Mouse (Mus musculus): ENCODE measurements around the gene Hdlbp. TPM values are rescaled to one million over a fixed set of nuclear protein-coding genes. Genes with fewer than 3 reads are reported as not detected.

Gene Hdlbp
- polyA plus RNA-seq, 1 experiment from 2014 or later, result 139 TPM

DNA sequence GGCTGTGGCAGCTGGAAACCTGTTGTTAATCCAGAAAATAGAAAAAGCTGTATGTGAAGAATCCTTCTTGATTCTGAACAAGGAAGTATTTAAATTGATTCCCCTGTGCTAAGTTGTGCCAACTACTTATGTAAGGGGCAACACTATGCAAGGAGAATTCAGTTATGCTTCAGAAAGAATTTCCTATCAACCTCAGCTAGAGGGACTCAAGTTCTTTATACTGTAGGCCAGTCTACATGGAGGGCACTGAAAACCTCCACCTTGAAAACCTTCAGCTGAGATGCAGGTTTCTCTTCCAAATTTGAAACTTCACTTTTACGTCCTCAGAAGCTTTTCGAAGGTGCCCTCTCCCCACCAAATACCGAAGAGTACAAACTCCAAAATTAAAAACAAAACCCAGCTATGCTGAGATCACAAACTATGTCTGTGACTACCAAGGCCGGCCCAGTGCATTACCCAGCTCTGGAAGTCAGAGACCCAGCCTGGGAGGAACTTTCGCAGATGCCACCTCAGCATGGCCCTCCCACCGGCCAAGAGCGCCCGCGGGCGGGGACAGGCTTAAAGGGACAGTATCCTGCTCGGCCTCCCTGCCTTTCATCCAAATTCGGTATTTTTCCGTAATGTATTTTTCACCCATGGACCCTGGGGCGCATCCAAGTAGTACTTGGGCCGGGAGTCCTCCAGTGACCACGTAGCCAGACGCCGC is 34.1 kb downstream of the Hdlbp start:
- Histone ChIP-seq H3K9me3 (no peaks in the 10 kb centered on the region), H3K4me1 (peaks cover 19% of the 10 kb centered on the region), H3K9ac (peak overlapping the region; percentile 85), H3K4me2 (replicated peaks) (peak overlapping the region; percentile 56), H3K36me3 (peaks cover 18% of the 10 kb centered on the region), H3K4me3 (peak overlapping the region; percentile 91), H3K27me3 (no peaks in the 10 kb centered on the region), H3K27ac (peak overlapping the region; percentile 87)
- peak; percentile 68; the same call in 1 of the 2 replicates for ATAC-seq (ENCODE audit: insufficient number of reproducible peaks, insufficient read depth, low FRiP score, low TSS enrichment)
- WGBS, result 5% methylated on average over 18 of the region's 18 CpGs

DNA sequence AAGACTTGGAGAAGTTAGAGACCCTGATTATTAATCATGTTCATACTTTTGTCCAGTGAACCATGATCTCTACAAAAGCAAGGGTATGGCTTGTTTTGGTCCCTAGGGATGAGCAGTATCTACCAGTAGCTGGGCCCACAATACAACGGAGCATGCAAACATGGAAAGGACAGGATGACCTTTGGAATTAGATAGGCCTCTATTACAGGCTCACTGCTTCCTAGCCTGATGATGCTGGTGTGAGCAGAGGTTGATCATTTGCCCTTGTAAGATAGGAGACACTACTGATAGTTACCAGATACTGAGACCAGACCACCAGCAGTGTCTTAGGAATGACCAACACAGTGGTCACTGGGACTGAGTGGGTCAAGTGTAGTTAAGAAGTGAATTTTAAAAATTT is 39.3 kb downstream of the Hdlbp start:
- no peaks in the 10 kb centered on the region for H3K9me3 ChIP-seq
- no peaks in the 10 kb centered on the region for H3K27me3 ChIP-seq
- H3K4me2 ChIP-seq (replicated peaks), result no peak overlapping the region
- ATAC-seq (ENCODE audit: insufficient number of reproducible peaks, insufficient read depth, low FRiP score, low TSS enrichment), result no peak
- H3K27ac ChIP-seq, result no peak overlapping the region
- no peak overlapping the region for H3K9ac ChIP-seq
- 87% methylated on average over 1 of the region's 1 CpGs for WGBS
- H3K4me3 ChIP-seq, result no peak overlapping the region
- H3K36me3 ChIP-seq, result peaks cover 56% of the 10 kb centered on the region
- peaks cover 13% of the 10 kb centered on the region for H3K4me1 ChIP-seq

DNA sequence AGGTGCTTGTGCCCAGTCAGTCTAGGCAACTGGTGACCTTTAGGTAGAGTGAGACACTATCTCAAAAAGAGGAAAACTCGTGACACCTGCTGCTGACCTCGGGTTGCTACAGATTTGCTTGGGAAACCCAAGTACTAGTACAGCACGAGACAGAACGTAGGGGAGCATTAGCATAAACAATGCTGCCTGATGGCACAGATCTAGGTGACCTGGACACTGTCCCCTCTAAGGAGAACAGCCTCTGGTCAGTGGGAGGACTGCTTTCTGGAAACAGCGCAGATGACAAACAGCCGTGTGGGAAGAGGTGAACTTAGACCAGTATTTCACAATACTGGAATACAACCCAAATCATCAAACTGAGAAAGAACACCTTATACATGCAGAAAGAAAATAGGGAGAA is 46.5 kb downstream of the Hdlbp start:
- Histone ChIP-seq H3K27ac (no peak overlapping the region), H3K36me3 (peaks cover 70% of the 10 kb centered on the region)
- 89% methylated on average over 6 of the region's 6 CpGs for WGBS

DNA sequence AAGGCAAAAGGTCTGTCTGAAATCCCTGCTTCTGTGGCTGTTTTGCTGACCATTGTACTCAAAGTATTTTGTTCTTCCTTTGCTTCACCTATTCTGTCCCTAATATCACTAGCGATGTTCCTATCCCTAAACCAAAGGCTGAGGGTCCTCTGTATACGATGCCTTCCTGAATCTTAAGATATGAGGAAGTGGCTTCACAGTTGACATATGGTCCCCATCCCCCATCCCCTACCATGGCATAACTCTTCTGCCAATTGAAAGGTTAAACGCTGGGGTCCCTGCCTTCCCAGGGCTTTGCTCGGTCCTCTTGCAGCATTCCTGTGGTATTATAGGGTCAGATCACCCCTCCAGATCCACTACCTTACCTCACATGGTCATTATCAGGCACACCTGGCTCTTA is 75.2 kb downstream of the Hdlbp start:
- H3K4me3 ChIP-seq, result no peak overlapping the region
- no peak overlapping the region for H3K4me2 ChIP-seq (replicated peaks)
- H3K9ac ChIP-seq, result no peak overlapping the region
- no peak overlapping the region for H3K27ac ChIP-seq
- WGBS, result 82% methylated on average over 4 of the region's 4 CpGs
- ATAC-seq (ENCODE audit: insufficient number of reproducible peaks, insufficient read depth, low FRiP score, low TSS enrichment), result no peak
- peaks cover 5% of the 10 kb centered on the region; the same call in 1 of the 2 replicates for H3K27me3 ChIP-seq
- no peaks in the 10 kb centered on the region for H3K4me1 ChIP-seq
- no peaks in the 10 kb centered on the region for H3K9me3 ChIP-seq
- H3K36me3 ChIP-seq, result peaks cover 26% of the 10 kb centered on the region

More for the DNA sequence above, 46.5 kb downstream of the Hdlbp start:
- ATAC-seq (ENCODE audit: insufficient number of reproducible peaks, insufficient read depth, low FRiP score, low TSS enrichment), result no peak
- H3K27me3 ChIP-seq, result no peaks in the 10 kb centered on the region
- no peak overlapping the region for H3K4me3 ChIP-seq
- H3K9me3 ChIP-seq, result no peaks in the 10 kb centered on the region
- no peak overlapping the region for H3K9ac ChIP-seq
- H3K4me1 ChIP-seq, result no peaks in the 10 kb centered on the region
- H3K4me2 ChIP-seq (replicated peaks), result no peak overlapping the region

DNA sequence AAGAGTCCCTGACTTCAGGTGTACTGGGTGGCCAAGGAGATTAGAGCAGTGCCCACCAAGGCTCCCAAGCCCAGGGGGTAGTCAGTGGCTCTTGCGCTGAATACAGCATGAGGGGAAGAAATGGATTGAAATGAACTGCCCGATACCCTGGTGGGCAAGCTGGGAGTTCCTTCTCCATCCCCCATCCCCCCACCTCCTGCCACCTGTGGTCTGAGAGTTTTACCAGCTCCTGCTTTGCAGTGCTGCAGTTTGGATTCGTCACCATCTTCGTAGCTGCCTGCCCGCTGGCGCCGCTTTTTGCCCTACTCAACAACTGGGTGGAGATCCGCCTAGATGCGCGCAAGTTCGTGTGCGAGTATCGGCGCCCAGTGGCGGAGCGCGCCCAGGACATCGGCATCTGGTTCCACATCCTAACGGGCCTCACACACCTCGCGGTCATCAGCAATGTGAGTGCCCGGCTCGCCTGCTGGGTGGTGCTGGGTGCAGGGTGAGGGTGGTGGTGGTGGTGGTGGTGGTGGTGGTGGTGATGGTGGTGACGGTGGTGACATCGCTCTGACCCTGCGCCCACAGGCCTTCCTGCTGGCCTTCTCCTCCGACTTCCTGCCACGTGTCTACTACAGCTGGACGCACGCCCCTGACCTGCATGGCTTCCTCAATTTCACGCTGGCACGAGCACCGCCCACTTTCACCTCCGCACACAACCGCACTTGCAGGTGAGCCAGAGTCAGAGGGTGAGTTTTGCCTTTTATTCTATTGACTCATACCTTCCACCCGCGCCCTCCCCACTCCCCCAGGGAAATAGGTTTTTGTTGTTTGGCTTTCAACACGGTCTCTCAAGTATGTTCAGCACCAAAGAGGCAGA is 77.2 kb downstream of the Hdlbp start:
- peaks cover 6% of the 10 kb centered on the region; the same call in 1 of the 2 replicates for H3K36me3 ChIP-seq
- ATAC-seq (ENCODE audit: insufficient number of reproducible peaks, insufficient read depth, low FRiP score, low TSS enrichment), result no peak
- peak overlapping the region; percentile 54 for H3K4me2 ChIP-seq (replicated peaks)
- H3K4me3 ChIP-seq, result peak overlapping the region; percentile 26
- H3K27me3 ChIP-seq, result peaks cover 5% of the 10 kb centered on the region; the same call in 1 of the 2 replicates
- H3K9me3 ChIP-seq, result no peaks in the 10 kb centered on the region
- no peaks in the 10 kb centered on the region for H3K4me1 ChIP-seq
- 19% methylated on average over 38 of the region's 38 CpGs for WGBS
- H3K27ac ChIP-seq, result no peak overlapping the region
- peak overlapping the region; percentile 31; the same call in 1 of the 2 replicates for H3K9ac ChIP-seq

DNA sequence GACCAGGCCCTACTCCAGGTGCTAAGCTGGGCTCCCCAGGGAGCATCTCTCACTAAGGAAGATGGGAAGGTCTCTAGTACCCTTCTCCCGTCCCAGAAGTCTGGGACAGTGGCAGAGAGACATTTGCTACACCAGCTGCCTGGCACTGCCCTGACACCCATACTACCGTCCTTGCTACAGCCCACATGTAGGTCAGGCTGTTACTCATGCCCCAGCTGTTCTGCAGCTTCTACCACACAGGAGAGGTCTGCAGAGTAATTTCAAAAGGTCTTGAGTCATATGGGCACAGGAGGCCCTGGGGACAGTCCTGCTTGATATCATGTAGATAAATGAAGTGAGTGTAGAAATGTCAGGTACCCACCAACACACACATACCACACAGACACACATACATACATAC is 89.7 kb downstream of the Hdlbp start:
- H3K27me3 ChIP-seq, result no peaks in the 10 kb centered on the region
- H3K4me2 ChIP-seq (replicated peaks), result no peak overlapping the region
- no peak for ATAC-seq (ENCODE audit: insufficient number of reproducible peaks, insufficient read depth, low FRiP score, low TSS enrichment)
- no peak overlapping the region for H3K4me3 ChIP-seq
- no peaks in the 10 kb centered on the region for H3K36me3 ChIP-seq
- no peak overlapping the region for H3K9ac ChIP-seq
- no peaks in the 10 kb centered on the region for H3K4me1 ChIP-seq
- H3K9me3 ChIP-seq, result no peaks in the 10 kb centered on the region
- no peak overlapping the region for H3K27ac ChIP-seq
- 56% methylated on average over 2 of the region's 2 CpGs for WGBS

DNA sequence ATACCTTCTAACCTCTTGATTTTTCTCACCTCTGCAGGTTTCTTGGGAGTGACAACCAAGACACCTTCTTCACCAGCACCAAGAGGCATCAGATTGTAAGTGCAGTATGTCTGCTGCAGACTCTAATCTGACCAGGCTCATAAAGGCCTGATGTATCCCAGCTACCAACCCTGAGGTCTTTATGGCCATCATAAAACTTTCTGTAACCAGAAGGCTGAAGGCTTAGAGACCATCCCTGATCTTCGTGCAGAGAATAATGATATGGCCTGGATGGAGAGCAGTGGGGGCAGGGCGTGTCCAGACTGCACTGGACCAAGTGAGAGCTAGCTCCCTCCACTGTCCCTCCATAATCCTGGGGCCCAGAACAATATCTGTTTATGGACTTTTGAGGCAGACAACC is 91.4 kb downstream of the Hdlbp start:
- Histone ChIP-seq H3K9ac (no peak overlapping the region), H3K4me3 (no peak overlapping the region), H3K9me3 (no peaks in the 10 kb centered on the region), H3K36me3 (no peaks in the 10 kb centered on the region), H3K4me1 (no peaks in the 10 kb centered on the region), H3K4me2 (replicated peaks) (no peak overlapping the region), H3K27me3 (no peaks in the 10 kb centered on the region), H3K27ac (no peak overlapping the region)
- 77% methylated on average over 2 of the region's 2 CpGs for WGBS
- no peak for ATAC-seq (ENCODE audit: insufficient number of reproducible peaks, insufficient read depth, low FRiP score, low TSS enrichment)

DNA sequence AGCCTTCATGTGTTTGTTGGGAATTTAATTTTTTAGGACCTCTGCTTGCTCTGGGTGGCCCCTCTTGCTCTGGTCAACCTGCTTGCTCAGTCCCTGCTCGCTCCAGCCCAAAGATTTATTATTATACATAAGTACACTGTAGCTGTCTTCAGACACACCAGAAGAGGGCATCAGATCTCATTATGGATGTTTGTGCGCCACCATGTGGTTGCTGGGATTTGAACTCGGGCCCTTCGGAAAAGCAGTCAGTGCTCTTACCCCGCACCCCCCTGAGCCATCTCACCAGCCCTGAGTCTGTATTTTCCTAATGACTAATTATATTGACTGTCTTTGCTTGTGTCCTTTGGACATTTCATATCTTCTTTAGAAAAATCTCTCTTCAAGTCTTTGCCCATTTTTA is 99.5 kb downstream of the Hdlbp start:
- no peak overlapping the region for H3K27ac ChIP-seq
- H3K9ac ChIP-seq, result no peak overlapping the region
- no peaks in the 10 kb centered on the region for H3K9me3 ChIP-seq
- H3K4me2 ChIP-seq (replicated peaks), result no peak overlapping the region
- no peaks in the 10 kb centered on the region for H3K36me3 ChIP-seq
- no peak for ATAC-seq (ENCODE audit: insufficient number of reproducible peaks, insufficient read depth, low FRiP score, low TSS enrichment)
- WGBS, result 76% methylated on average over 5 of the region's 5 CpGs
- no peak overlapping the region for H3K4me3 ChIP-seq
- H3K4me1 ChIP-seq, result no peaks in the 10 kb centered on the region
- no peaks in the 10 kb centered on the region for H3K27me3 ChIP-seq

DNA sequence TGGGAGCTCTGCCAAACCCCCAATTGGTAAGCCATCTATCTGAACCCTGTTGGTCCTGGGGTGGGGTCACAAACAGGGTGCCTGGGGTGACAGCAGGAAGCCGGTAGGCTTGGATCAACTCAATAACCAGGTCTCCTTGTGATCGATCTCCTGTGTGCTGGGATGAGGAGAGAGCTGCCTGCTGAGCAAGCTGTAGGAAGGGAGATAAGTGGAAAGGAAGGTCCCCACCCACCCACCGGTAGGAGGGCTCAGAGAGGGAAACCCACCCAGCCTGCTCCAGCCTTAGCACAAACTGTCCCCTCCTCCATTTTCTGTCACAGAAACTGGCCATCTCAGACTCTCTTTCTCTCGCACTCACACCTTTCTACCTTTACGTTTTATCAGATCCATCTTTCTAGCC is 101.3 kb downstream of the Hdlbp start:
- ATAC-seq (ENCODE audit: insufficient number of reproducible peaks, insufficient read depth, low FRiP score, low TSS enrichment), result no peak
- no peaks in the 10 kb centered on the region for H3K9me3 ChIP-seq
- 61% methylated on average over 5 of the region's 5 CpGs for WGBS
- H3K4me3 ChIP-seq, result no peak overlapping the region
- no peaks in the 10 kb centered on the region for H3K27me3 ChIP-seq
- no peak overlapping the region for H3K9ac ChIP-seq
- no peak overlapping the region for H3K27ac ChIP-seq
- H3K36me3 ChIP-seq, result no peaks in the 10 kb centered on the region
- no peaks in the 10 kb centered on the region for H3K4me1 ChIP-seq
- no peak overlapping the region for H3K4me2 ChIP-seq (replicated peaks)

DNA sequence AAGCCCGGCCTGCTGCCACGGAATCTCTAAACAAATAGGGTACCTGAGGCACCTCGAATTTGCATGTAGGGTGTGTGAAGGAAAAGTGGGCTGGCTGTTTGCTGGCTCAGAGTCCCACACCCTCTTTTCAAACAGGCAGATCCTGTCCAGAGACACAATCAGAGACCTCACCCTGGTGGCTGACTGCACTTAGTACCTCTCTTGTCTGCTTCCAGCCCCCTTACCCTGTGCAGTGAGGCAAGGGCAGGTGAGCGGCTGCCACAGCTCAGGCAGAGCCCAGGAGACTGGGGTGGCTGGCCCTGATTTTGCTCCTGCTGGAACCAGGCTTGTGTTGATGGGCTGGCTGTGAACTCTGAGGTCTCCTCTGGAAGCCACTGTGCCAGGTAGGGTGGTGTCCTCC is 105.0 kb downstream of the Hdlbp start, which contains the start of gene Ano7:
TSS of gene Ano7 (plus strand) at position 266 of the 400 bp plus-strand sequence.
- Histone ChIP-seq H3K9me3 (no peaks in the 10 kb centered on the region), H3K36me3 (no peaks in the 10 kb centered on the region), H3K4me3 (no peak within 1 kb of the TSS), H3K9ac (no peak within 1 kb of the TSS), H3K27me3 (no peaks in the 10 kb centered on the region), H3K4me1 (no peaks in the 10 kb centered on the region), H3K4me2 (replicated peaks) (no peak within 1 kb of the TSS), H3K27ac (no peak within 1 kb of the TSS)
- ATAC-seq (ENCODE audit: insufficient number of reproducible peaks, insufficient read depth, low FRiP score, low TSS enrichment), result no peak
- 76% methylated on average over 4 of the region's 4 CpGs for WGBS

DNA sequence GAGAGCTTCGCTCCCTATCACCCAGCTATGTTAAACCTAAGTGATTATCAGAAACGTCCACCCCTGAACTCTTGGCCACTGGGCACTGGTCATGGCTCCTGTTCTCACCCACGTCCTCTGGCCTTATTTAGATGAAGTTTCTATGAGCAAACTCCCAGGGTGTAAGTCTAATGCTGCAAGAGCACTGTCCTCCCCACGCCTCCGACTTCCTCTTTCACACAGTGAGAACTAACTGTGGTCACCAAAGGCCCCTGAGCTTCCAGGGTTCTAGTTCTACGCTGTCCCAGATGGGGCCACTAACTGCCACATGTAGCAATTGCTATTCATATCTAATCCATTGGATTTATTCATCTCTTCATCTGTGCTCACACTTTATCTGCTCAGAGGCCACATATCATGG is 113.0 kb downstream of the Hdlbp start:
- Histone ChIP-seq H3K9ac (no peak overlapping the region), H3K27ac (no peak overlapping the region), H3K4me1 (no peaks in the 10 kb centered on the region), H3K27me3 (no peaks in the 10 kb centered on the region), H3K36me3 (peaks cover 61% of the 10 kb centered on the region), H3K4me2 (replicated peaks) (no peak overlapping the region), H3K4me3 (no peak overlapping the region), H3K9me3 (no peaks in the 10 kb centered on the region)
- WGBS, result 93% methylated on average over 6 of the region's 6 CpGs
- no peak for ATAC-seq (ENCODE audit: insufficient number of reproducible peaks, insufficient read depth, low FRiP score, low TSS enrichment)

DNA sequence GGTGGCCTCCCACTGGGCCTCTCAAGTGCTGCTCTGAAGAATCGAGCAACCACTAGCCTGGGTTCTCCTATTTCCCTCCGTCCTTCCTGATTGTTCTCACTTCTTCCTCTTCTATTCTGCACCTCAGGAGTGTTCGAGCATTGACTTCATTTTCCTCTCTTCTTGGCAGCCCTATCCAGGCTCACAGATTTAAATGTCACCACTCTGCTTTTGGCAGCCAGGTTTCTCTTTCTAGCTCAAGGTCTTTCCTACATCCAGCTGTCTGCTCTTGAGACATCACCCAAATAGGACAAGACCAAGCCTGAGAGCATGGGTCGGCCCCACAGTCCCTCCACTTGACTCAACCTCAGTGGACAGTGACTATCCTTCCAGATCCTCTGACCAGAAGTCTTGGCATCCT is 116.0 kb downstream of the Hdlbp start:
- WGBS, result 88% methylated on average over 4 of the region's 4 CpGs
- peaks cover 82% of the 10 kb centered on the region for H3K36me3 ChIP-seq
- no peak overlapping the region for H3K4me3 ChIP-seq
- H3K9me3 ChIP-seq, result no peaks in the 10 kb centered on the region
- no peaks in the 10 kb centered on the region for H3K4me1 ChIP-seq
- no peaks in the 10 kb centered on the region for H3K27me3 ChIP-seq
- no peak for ATAC-seq (ENCODE audit: insufficient number of reproducible peaks, insufficient read depth, low FRiP score, low TSS enrichment)
- no peak overlapping the region for H3K4me2 ChIP-seq (replicated peaks)
- no peak overlapping the region for H3K27ac ChIP-seq
- H3K9ac ChIP-seq, result no peak overlapping the region
